Mouse (Mus musculus): ENCODE results near the gene Specc1l. TPM values are rescaled to one million over a fixed set of nuclear protein-coding genes. Genes with fewer than 3 reads are reported as not detected.
"Not testable (repeated sequence)": the region's sequence is repeated elsewhere in the genome, so short reads cannot be mapped to it uniquely, and the experiment has no call there.

Specc1l gene
- total and polyA plus RNA-seq, 2 experiments from 2014 or later: 21.4 to 64.5 TPM

DNA sequence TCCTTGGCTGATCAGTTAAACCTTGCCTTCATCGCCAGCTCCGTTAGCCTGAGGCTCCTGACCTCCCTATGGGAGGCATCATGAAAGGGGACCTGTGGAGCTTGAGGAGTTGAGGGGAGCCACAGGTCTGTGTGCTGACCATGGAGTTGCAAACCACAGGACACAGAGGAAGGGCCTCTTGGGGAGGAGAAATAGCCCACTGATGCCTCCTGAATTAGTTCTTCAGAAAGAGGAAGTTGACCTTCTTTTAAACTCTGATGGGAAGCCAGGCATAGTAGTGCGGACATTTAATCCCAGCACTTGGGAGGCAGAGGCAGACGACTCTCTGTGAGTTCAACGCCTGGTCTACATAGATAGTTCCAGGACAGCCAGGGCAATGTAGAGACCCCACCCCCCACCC is 127.0 kb downstream of the Specc1l start:
- WGBS: 81% methylated on average over 5 of the region's 5 CpGs
- Histone ChIP-seq H3K4me1 (ENCODE audit: insufficient read depth) (no peaks in the 10 kb centered on the region), H3K9me3 (ENCODE audit: low read length) (no peaks in the 10 kb centered on the region), H3K27me3 (ENCODE audit: insufficient read depth, low read length) (no peaks in the 10 kb centered on the region), H3K4me3 (ENCODE audit: low read depth, low read length) (no peak overlapping the region), H3K4me2 (ENCODE audit: low read depth) (no peak overlapping the region), H3K27ac (ENCODE audit: low read depth, low read length) (no peak overlapping the region), H3K9ac (no peak overlapping the region), H3K36me3 (ENCODE audit: insufficient read depth) (no peaks in the 10 kb centered on the region)
- ATAC-seq: no peak
- TF ChIP-seq CTCF (IDR thresholded peaks at IDR 0.05; ENCODE audit: low read depth): no peak
- no peak for DNase-seq

DNA sequence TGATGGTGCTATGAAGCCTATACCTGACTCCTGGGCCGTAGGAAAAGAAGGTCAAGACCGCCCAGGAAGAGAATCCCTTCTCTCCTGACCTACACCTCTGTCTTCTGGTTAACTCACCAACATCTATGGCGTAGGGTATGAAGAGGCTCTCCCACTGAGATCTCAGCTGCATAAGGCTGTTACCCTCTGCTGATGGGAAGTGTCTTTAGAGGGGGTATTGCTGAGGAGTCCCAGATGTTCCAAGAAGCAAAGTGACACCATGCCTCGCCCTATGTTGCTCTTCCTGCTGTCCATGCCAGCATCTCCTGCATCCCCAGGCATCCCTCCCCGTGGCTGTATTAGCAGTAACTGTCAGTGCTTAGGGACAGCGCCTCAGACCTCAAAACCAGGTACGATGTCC is 127.5 kb downstream of the Specc1l start:
- no peak overlapping the region for H3K9ac ChIP-seq
- H3K9me3 ChIP-seq (ENCODE audit: low read length): no peaks in the 10 kb centered on the region
- no peaks in the 10 kb centered on the region for H3K27me3 ChIP-seq (ENCODE audit: insufficient read depth, low read length)
- no peak for TF ChIP-seq CTCF (IDR thresholded peaks at IDR 0.05; ENCODE audit: low read depth)
- 89% methylated on average over 7 of the region's 7 CpGs for WGBS
- no peak for DNase-seq
- H3K4me3 ChIP-seq (ENCODE audit: low read depth, low read length): no peak overlapping the region
- no peaks in the 10 kb centered on the region for H3K4me1 ChIP-seq (ENCODE audit: insufficient read depth)
- H3K36me3 ChIP-seq (ENCODE audit: insufficient read depth): no peaks in the 10 kb centered on the region
- no peak overlapping the region for H3K4me2 ChIP-seq (ENCODE audit: low read depth)
- ATAC-seq: no peak
- H3K27ac ChIP-seq (ENCODE audit: low read depth, low read length): no peak overlapping the region

GRCm38 (mm10) chr10:75341936-75342335 is 130.1 kb downstream of the Specc1l start:
- H3K27ac ChIP-seq (ENCODE audit: low read depth, low read length): no peak overlapping the region

GRCm38 (mm10) chr10:75344563-75344962 is 132.7 kb downstream of the Specc1l start:
- DNase-seq; H3K9ac ChIP-seq; H3K4me1 ChIP-seq (ENCODE audit: insufficient read depth); H3K36me3 ChIP-seq (ENCODE audit: insufficient read depth); H3K27me3 ChIP-seq (ENCODE audit: insufficient read depth, low read length); H3K27ac ChIP-seq (ENCODE audit: low read depth, low read length); ATAC-seq; H3K9me3 ChIP-seq (ENCODE audit: low read length); H3K4me3 ChIP-seq (ENCODE audit: low read depth, low read length); H3K4me2 ChIP-seq (ENCODE audit: low read depth): not testable (repeated sequence)
- WGBS: 63% methylated on average over 1 of the region's 1 CpGs

More at GRCm38 (mm10) chr10:75341936-75342335, 130.1 kb downstream of the Specc1l start:
- TF ChIP-seq CTCF (IDR thresholded peaks at IDR 0.05; ENCODE audit: low read depth): no peak
- H3K9me3 ChIP-seq (ENCODE audit: low read length): no peaks in the 10 kb centered on the region
- H3K4me2 ChIP-seq (ENCODE audit: low read depth): no peak overlapping the region
- no peaks in the 10 kb centered on the region for H3K27me3 ChIP-seq (ENCODE audit: insufficient read depth, low read length)
- H3K4me1 ChIP-seq (ENCODE audit: insufficient read depth): no peaks in the 10 kb centered on the region
- H3K4me3 ChIP-seq (ENCODE audit: low read depth, low read length): no peak overlapping the region
- no peak for ATAC-seq
- H3K9ac ChIP-seq: no peak overlapping the region
- 38% methylated on average over 8 of the region's 8 CpGs for WGBS
- DNase-seq: no peak
- no peaks in the 10 kb centered on the region for H3K36me3 ChIP-seq (ENCODE audit: insufficient read depth)

- no peaks in the 10 kb centered on the region for H3K36me3 ChIP-seq (ENCODE audit: insufficient read depth)
- H3K4me3 ChIP-seq (ENCODE audit: low read depth, low read length): no peak overlapping the region
- H3K9me3 ChIP-seq (ENCODE audit: low read length): no peaks in the 10 kb centered on the region
- DNase-seq (no peak), ATAC-seq (no peak)
- no peak overlapping the region for H3K27ac ChIP-seq (ENCODE audit: low read depth, low read length)
- no peak for TF ChIP-seq CTCF (IDR thresholded peaks at IDR 0.05; ENCODE audit: low read depth)
- H3K27me3 ChIP-seq (ENCODE audit: insufficient read depth, low read length): no peaks in the 10 kb centered on the region
- no peak overlapping the region for H3K9ac ChIP-seq
- no peak overlapping the region for H3K4me2 ChIP-seq (ENCODE audit: low read depth)
- WGBS: 15% methylated on average over 2 of the region's 2 CpGs
- no peaks in the 10 kb centered on the region for H3K4me1 ChIP-seq (ENCODE audit: insufficient read depth)
Observed at GRCm38 (mm10) chr10:75345265-75345664, 133.4 kb downstream of the Specc1l start.

DNA sequence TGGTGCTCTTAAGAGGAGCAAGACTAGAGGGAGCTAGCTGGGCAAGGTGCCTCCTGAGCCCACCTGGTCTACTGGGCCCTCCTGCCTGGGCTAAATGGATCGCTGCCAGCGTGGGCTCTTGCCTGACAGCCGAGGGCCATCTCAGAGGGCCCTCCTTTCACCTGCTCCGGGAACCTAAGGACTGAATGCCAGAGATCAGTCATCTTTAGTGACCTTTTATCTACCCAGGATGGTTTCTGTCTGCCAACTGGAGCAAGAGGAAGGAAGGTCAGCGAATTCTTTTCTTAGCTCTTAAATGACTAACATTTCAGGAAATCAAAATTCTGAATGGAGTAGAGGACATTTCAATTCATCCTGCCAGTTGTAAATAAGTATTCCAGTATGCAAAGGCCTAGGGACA is 138.7 kb downstream of the Specc1l start:
- Histone ChIP-seq H3K4me3 (ENCODE audit: low read depth, low read length) (no peak overlapping the region), H3K27me3 (ENCODE audit: insufficient read depth, low read length) (no peaks in the 10 kb centered on the region), H3K9ac (no peak overlapping the region), H3K27ac (ENCODE audit: low read depth, low read length) (no peak overlapping the region), H3K36me3 (ENCODE audit: insufficient read depth) (no peaks in the 10 kb centered on the region), H3K4me1 (ENCODE audit: insufficient read depth) (no peaks in the 10 kb centered on the region), H3K9me3 (ENCODE audit: low read length) (no peaks in the 10 kb centered on the region), H3K4me2 (ENCODE audit: low read depth) (no peak overlapping the region)
- WGBS: 90% methylated on average over 5 of the region's 5 CpGs
- ATAC-seq (no peak), DNase-seq (no peak)
- TF ChIP-seq CTCF (IDR thresholded peaks at IDR 0.05; ENCODE audit: low read depth): no peak

DNA sequence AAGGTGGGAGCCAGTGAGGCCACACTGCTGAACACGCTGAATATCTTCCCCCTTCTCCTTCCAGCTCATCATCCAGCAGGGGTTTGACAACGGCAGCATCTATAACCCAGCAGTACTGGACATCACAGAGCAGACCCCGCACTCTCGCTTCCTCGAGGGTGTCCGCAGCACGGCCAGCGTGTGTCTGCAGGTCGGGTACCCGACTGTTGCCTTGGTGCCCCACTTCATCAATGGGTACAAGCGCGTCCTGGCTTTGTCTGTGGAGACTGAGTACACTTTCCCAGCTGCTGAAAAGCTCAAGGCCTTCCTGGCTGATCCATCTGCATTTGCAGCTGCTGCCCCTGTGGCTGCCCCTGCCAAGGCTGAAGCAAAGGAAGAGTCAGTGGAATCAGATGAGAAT is 140.7 kb downstream of the Specc1l start:
- no peak overlapping the region for H3K4me2 ChIP-seq (ENCODE audit: low read depth)
- H3K9ac ChIP-seq: no peak overlapping the region
- H3K4me1 ChIP-seq (ENCODE audit: insufficient read depth): no peaks in the 10 kb centered on the region
- no peak overlapping the region for H3K4me3 ChIP-seq (ENCODE audit: low read depth, low read length)
- H3K36me3 ChIP-seq (ENCODE audit: insufficient read depth): no peaks in the 10 kb centered on the region
- no peaks in the 10 kb centered on the region for H3K9me3 ChIP-seq (ENCODE audit: low read length)
- WGBS: 94% methylated on average over 12 of the region's 12 CpGs
- no peaks in the 10 kb centered on the region for H3K27me3 ChIP-seq (ENCODE audit: insufficient read depth, low read length)
- no peak overlapping the region for H3K27ac ChIP-seq (ENCODE audit: low read depth, low read length)
- ATAC-seq (no peak), DNase-seq (no peak)
- no peak for TF ChIP-seq CTCF (IDR thresholded peaks at IDR 0.05; ENCODE audit: low read depth)

DNA sequence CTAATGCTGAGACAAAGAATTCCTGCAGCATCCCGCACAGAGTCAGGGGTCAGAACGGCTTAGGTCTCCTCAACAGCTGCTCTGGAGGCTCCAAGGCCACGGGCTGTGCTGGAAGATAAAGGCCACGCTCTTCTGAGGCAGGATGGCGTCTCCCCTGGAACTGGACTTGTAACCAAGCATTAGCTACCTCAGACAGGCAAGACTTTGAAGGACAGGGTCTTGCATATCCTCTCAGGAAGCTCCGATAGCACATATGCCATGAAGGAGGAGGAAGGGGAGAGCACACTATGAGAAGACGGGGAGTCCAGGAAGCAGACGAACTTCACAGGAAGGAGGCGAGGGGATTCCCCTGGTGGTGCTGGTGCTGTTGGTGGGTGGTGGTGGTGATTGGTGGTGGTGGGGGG is 142.0 kb downstream of the Specc1l start:
- not testable (repeated sequence) for H3K4me3 ChIP-seq (ENCODE audit: low read depth, low read length); H3K36me3 ChIP-seq (ENCODE audit: insufficient read depth); H3K27ac ChIP-seq (ENCODE audit: low read depth, low read length); H3K4me2 ChIP-seq (ENCODE audit: low read depth); H3K27me3 ChIP-seq (ENCODE audit: insufficient read depth, low read length); H3K4me1 ChIP-seq (ENCODE audit: insufficient read depth); H3K9me3 ChIP-seq (ENCODE audit: low read length); DNase-seq; H3K9ac ChIP-seq; ATAC-seq
- WGBS: 77% methylated on average over 7 of the region's 9 CpGs
